13 mouse cellular contexts compared by ENCODE assay signal in genomic region chr4:109930445-109930844, GRCm38 (mm10). TPM values are rescaled to one million over a fixed set of nuclear protein-coding genes. Genes with fewer than 3 reads are reported as not detected.
DNase-seq lines count a peak whose midpoint lies in the region; ATAC-seq and TF ChIP-seq lines count a peak whose summit lies in the region.
"Had no signal": no experiment of that assay in that cellular context is flagged by ENCODE, and none has a peak within 500 bp of the region (broad histone marks: within the 10 kb centered on the region; RNA-seq: fewer than 3 reads in every experiment).

No protein-coding gene starts in this region.

- H3K9me3 ChIP-seq in kidney, embryonic 15.5 days (replicated peaks): no peaks in the 10 kb centered on the region
- H3K9me3 ChIP-seq: forebrain, embryonic 13.5 days had no signal

- no peak overlapping the region for H3K4me2 ChIP-seq in kidney, embryonic 15.5 days
- H3K4me2 ChIP-seq: forebrain, embryonic 13.5 days; heart, embryonic 11.5 days had no signal

- no peaks in the 10 kb centered on the region for H3K4me1 ChIP-seq in thymus, adult 2 months (replicated peaks; ENCODE audit: control insufficient read depth, insufficient read depth, low read length)
- H3K4me1 ChIP-seq in kidney, embryonic 15.5 days: no peaks in the 10 kb centered on the region
- H3K4me1 ChIP-seq: forebrain, embryonic 13.5 days had no signal

- no peak overlapping the region for H3K9ac ChIP-seq in kidney, embryonic 15.5 days
- H3K9ac ChIP-seq: forebrain, embryonic 13.5 days had no signal

- WGBS in thymus, adult 2 months: 95% methylated on average over 1 of the region's 1 CpGs
- WGBS in kidney, embryonic 15.5 days: 100% methylated on average over 1 of the region's 1 CpGs

- H3K36me3 ChIP-seq in thymus, adult 2 months (ENCODE audit: control insufficient read depth, insufficient read depth, low read length): 0 out of 2 replicates have a peak, but pooled peaks cover 3% of the 10 kb centered on the region
- H3K36me3 ChIP-seq in kidney, embryonic 15.5 days: peaks cover 11% of the 10 kb centered on the region

- no peak overlapping the region for H3K27ac ChIP-seq in left cerebral cortex, adult 2 months
- no peak overlapping the region for H3K27ac ChIP-seq in thymus, adult 2 months (ENCODE audit: control insufficient read depth, insufficient read depth, low read length)
- H3K27ac ChIP-seq in kidney, embryonic 15.5 days: no peak overlapping the region
- H3K27ac ChIP-seq: forebrain, embryonic 13.5 days had no signal

- no peaks in the 10 kb centered on the region for H3K27me3 ChIP-seq in thymus, adult 2 months (ENCODE audit: control insufficient read depth, insufficient read depth, low read length)
- no peaks in the 10 kb centered on the region for H3K27me3 ChIP-seq in kidney, embryonic 15.5 days
- H3K27me3 ChIP-seq: forebrain, embryonic 13.5 days had no signal

- TF ChIP-seq POLR2A in brain, embryonic 14.5 days (IDR thresholded peaks at IDR 0.05; ENCODE audit: borderline replicate concordance, extremely low read depth, insufficient read depth, insufficient read length, poor library complexity, severe bottlenecking): no peak
- no peak for TF ChIP-seq POLR2A in thymus, adult 2 months (IDR thresholded peaks at IDR 0.05; ENCODE audit: control insufficient read depth, extremely low read depth, insufficient read depth, low read length, poor library complexity)

- peak; percentile 25 for TF ChIP-seq CTCF in left cerebral cortex, adult 2 months (IDR thresholded peaks at IDR 0.05)
- peak; percentile 24; the same call in 1 of the 2 replicates for TF ChIP-seq CTCF in brain, embryonic 14.5 days (IDR thresholded peaks at IDR 0.05; ENCODE audit: borderline replicate concordance, extremely low read depth, insufficient read depth, insufficient read length)
- no peak for TF ChIP-seq CTCF in thymus, adult 2 months (IDR thresholded peaks at IDR 0.05; ENCODE audit: borderline replicate concordance, control insufficient read depth, extremely low read depth, insufficient read depth, low read length, poor library complexity)

- no peak overlapping the region for H3K4me3 ChIP-seq in left cerebral cortex, adult 2 months
- no peak overlapping the region for H3K4me3 ChIP-seq in thymus, adult 2 months (ENCODE audit: control insufficient read depth, insufficient read depth, low read length)
- no peak overlapping the region for H3K4me3 ChIP-seq in kidney, embryonic 15.5 days (replicated peaks)
- H3K4me3 ChIP-seq: forebrain, embryonic 13.5 days had no signal

- DNase-seq in left cerebral cortex, adult 2 months (ENCODE audit: extremely low spot score in 1 of 2, low spot score in 2 of 2): no peak
- no peak for DNase-seq in left cerebral cortex, postnatal 25 days (ENCODE audit: low spot score in 2 of 2)
- peak; percentile 66 for DNase-seq in ES-CJ7 (ENCODE audit: low read depth, low spot score)
- DNase-seq in brain, embryonic 14.5 days (ENCODE audit: low read depth): peak; percentile 18
- DNase-seq in thymus, adult 2 months: peak; percentile 17
- DNase-seq in right cerebral cortex, adult 2 months (ENCODE audit: low spot score in 2 of 2): no peak
- no peak for DNase-seq in retina, postnatal 1 day
- DNase-seq: adrenal gland, postnatal 10 days; cerebellum, postnatal 25 days had no signal

- no peak for ATAC-seq in kidney, embryonic 15.5 days (replicated peaks; ENCODE audit: low FRiP score)
- ATAC-seq: forebrain, embryonic 13.5 days; inflammation-experienced regulatory T-cells, adult 6 months had no signal

- intact Hi-C loops in left cerebral cortex, adult 2 months (cut with DNase I): no loop called here
- intact Hi-C loops in left cerebral cortex, postnatal 25 days (cut with DNase I): no loop called here

RNA-seq across cellular contexts. Expression of gene Dmrta2, which starts 47.4 kb away (rescaled TPM):
- total RNA-seq in left cerebral cortex, adult 2 months (2021): 1 to 10 TPM; 2.2 to 2.6 TPM
- total RNA-seq in left cerebral cortex, postnatal 25 days (2021): 1 to 10 TPM; 2.3 to 2.8 TPM
- 8.2 and 22.2 TPM in 2 replicates for polyA plus RNA-seq in brain, embryonic 14.5 days (2012; rRNA removed)
- polyA plus RNA-seq in thymus, adult 2 months (2012; rRNA removed): 0.67 and 0.74 TPM in 2 replicates
- polyA plus RNA-seq in kidney, embryonic 15.5 days (2015; fragmentation: Nextera tagmentation; extraction: Ambion mirVana): 0.08 and 0.13 TPM in 2 replicates
- polyA plus RNA-seq: inflammation-experienced regulatory T-cells, adult 6 months had no signal

Comparison
In these comparisons a context has a peak if more than half of its experiments do, and no peak if none do; other contexts are left out.
1. DNase-seq: peak in ES-CJ7 (single experiment), brain, embryonic 14.5 days (single experiment) and thymus, adult 2 months (single experiment); none in left cerebral cortex, adult 2 months (0 of 2), left cerebral cortex, postnatal 25 days (0 of 2), right cerebral cortex, adult 2 months (0 of 2) and retina, postnatal 1 day (single experiment).